Mouse (Mus musculus) 416B (cell line): ENCODE results near the gene Nckap5l.
"Not testable (repeated sequence)": the region's sequence is repeated elsewhere in the genome, so short reads cannot be mapped to it uniquely, and the experiment has no call there.

Source experiments
- DNase-seq: peaks from one replicate; pipeline ENCODE4 v3.0.0; 2011; ENCODE audit warnings: low read depth

Nckap5l gene

GRCm38 (mm10) chr15:99469067-99469466, 11.5 kb upstream of the Nckap5l start:
- peak; percentile 93 for DNase-seq

GRCm38 (mm10) chr15:99463194-99463593, 5.6 kb upstream of the Nckap5l start:
- DNase-seq = no peak

DNA sequence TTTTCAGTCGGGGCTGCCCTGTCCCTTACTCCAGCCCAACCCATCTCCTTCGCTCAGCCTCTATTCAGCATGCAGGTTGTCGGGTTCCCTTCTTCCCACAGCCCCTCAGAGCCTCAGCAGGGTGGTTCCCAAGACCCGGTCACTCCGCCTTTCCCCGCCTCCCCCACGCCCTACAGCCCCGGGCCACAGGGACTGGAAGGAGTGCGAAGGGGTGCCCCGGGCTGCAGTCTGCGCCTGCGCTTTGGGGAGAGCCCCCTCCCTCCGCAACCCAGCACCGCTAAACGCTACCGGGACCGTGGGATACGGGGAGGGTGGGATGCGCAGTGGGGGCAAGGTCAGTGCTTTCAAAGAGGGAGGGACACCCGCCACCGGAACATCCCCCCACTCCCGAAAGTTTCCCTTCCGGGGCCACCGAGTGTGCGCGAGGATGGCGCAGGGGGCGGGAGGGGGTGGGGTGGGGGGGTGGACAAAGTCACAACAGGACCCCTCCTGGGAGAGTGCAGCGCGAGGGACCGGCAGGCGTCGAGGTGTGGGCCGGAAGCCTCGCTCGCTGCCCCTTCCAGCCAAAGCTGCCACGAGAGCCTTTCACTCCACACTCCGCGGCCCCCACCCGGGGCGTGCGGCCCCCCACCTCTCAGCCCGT, 464 bp downstream of the Nckap5l start:
- peak; percentile 54 for DNase-seq

- peak; percentile 44 for DNase-seq
Measured at GRCm38 (mm10) chr15:99456338-99456962, 1.1 kb downstream of the Nckap5l start.

- no peak for DNase-seq
Measured at GRCm38 (mm10) chr15:99455415-99455814, 2.1 kb downstream of the Nckap5l start.

DNA sequence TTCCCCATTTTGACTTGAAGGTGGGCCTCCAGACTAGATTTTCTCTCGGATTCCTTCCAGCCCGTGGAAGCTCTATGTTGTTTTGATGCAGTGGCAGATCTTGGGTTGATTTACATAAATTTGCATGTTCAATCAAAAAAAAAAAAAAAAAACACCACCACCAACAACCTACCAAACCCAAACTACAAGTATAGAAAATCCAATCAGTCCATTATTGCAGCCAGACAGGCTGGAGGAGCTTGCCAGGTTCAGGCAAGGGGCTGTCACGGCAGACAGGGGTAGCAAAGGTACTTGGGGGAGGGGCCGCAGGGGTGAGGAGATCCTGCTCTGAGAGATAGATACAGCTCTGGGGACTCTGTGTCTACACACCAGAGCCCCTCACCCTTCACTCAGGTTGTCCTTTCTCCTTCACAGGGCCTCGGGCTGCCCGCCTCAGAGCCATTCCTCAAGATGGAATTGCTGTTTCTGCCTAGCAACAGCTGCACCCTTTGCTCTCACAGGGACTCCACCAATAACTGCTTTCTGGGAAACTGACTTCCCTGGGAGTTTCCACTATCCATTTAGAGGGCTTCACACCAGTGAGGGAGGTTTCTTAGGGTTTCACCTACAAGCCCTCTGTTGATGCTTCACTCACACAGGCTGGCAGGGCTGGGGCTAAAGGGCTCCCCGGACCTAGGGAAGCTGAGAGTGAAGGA, 2.8 kb downstream of the Nckap5l start:
- no peak for DNase-seq

DNA sequence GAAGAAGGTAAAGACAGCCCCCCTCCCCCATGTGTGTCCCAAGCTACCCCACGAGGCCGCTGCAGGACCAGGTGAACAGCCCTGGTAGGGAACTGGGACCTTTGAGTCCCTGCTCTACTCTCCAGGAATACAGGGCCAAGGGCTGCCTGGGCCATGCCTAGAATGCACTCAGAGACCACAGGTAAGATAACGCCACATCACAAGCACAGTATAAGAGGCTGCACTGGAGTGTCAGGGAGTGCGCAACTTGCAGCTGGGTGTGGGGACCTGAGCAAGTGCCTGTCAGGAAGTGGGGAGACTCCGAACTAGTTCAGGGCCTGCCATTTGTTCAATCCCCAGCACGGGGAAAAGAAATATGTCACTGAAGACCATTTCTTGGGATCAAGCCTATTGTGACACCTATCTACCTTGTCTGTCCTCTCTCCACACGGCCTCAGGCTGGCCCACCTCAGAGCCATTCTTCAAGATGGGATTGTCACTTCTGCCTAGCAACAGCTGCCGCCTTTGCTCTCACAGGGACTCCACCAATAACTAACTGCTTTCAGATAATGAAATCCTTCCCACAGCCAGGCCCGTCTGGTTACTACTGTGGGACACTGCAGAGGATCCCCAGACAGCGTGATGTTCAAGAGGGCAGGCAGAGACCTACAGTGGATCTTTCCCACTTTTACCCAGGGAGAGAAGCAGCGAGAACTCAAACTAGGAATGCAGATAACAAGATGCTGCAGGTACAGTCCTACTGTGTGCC, 4.2 kb downstream of the Nckap5l start:
- DNase-seq = no peak

DNA sequence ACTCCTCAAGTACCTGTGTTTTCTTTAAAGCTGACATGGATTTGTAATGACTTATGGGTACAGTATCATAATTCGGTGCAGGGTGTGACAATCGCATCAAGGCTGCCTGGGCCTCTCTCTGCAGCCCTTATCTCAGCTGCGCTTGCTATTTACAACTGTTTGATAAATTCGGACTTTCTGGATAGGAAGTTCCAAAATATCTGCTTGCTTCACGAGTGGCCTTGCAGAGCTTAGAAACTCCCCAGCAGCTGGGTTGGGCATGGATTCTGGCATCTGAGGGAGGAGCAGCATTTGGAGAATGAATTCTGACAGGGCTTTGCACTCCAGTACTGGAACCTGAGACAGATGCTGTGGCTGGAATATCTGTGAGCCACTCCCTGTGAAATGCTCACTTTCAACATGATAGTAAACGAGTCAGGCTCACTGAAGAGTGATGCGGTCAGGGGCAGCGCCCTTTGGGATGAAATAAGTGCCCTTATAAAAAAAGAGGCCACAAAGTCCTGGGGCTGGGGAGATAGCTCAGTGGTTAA, 7.7 kb downstream of the Nckap5l start:
- no peak for DNase-seq

DNA sequence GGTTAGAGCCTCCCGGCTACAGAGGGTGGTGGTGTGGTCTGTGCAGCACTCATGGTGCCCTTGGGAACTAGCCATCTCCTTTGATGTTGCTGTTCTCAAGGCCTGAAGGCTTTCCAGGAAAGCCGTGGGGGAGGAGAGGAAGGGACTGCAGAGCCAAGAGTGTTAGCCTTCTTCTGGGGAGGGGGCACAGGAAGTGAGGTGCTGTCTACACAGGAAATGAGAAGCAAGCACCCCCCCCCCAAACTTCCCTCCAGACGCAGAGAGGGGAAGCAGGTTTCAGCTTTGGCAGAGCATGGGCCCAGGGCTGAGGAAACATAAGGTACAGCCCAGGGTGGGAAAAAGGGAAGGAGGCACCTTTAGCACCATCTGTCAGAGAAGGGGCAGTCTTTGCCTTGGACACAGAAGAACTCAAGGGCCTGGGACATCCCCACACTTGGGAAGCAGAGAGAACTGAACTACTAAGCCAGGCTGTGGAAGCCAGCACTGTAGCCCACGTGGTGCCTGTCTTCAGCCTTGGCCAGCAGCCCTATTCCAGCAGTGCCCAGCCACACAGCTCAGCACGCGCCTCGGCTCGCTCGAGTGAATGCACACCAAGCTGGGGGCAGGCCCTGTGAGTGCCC, 8.3 kb downstream of the Nckap5l start:
- peak; percentile 51 for DNase-seq

DNA sequence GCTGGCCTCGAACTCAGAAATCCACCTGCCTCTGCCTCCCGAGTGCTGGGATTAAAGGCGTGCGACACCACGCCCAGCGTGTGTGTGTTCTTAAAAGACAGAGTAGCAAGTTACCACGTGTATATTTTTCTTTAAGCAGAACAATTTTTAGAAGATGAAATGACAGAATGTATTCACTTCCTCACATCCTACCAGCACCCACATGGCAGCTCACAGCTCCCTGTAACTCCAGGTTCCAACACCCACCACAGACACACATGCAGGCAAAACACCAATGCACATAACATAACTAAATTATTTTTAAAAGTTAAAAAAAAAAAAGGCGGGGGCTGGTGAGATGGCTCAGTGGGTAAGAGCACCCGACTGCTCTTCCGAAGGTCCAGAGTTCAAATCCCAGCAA, 11.4 kb downstream of the Nckap5l start:
- DNase-seq = not testable (repeated sequence)

- DNase-seq = no peak
Measured at GRCm38 (mm10) chr15:99445567-99445966, 12.0 kb downstream of the Nckap5l start.

GRCm38 (mm10) chr15:99442358-99442757, 15.2 kb downstream of the Nckap5l start:
- DNase-seq = no peak

DNA sequence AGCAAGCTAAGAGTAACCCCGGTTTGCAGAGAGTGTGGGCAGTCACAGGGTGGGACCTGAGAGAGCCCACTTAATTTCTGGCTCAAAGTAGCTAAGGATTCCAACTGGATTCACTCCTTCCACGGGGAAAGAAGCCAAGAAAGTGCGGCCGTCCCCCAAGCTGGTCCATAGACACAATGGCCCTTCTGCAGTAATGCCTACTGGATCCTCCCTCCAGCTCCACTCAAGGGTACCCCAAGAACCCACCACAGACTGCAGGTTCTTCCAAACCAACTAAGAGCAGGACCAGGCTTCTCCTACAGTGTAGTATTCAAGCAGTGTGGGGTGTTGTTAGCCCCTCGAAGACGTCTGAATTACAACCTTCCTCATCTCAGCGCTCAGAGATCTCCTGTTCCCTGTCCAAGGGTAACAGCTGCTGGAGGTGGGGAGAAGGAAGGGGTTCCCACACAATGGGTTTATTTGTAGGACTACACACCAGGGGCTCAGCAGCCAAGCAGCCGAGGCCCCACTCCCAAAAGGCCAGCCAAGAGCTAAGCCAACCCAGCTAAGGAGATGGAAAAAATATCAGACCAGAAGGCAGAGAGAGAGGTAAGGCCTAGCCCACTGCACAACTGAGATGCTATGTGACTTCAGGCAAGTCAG, 16.6 kb downstream of the Nckap5l start:
- DNase-seq = no peak

GRCm38 (mm10) chr15:99440112-99440815, 17.3 kb downstream of the Nckap5l start:
- peak; percentile 22 for DNase-seq

DNA sequence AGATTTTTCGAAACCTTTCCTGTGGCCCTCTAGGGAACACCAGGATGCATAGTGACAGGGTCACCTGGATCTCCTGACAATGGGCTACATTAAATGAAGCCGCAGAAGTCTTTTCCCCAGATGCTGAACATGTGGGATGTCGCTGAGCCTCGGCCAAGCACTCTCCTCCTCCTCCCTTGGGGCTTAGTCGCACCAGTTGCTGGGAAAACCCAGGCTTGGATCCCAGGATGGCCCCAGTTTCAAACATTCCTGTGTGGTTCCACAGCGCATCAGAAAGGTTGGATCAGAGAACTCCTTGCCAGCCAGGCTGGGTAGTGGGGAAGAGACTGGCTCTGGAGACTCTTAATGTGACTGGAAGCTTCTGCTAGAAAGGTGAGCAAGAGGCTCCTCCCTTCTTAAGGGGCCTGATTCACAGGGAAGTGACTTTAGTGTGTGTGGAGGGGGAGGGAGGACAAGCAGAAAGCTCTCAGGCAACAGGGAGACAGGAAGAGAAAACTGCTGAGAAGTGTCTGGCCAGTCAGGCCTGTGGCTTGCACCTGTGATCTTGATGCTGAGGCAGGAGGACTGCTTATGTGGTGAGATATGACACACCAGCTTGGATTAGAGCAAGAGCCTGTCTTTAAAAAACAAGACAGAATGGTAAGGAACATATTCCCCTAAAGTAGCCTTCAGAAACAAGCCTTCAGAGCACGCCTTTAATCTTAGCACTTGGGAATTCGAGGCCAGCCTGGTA, 18.4 kb downstream of the Nckap5l start:
- peak; percentile 18 for DNase-seq

DNA sequence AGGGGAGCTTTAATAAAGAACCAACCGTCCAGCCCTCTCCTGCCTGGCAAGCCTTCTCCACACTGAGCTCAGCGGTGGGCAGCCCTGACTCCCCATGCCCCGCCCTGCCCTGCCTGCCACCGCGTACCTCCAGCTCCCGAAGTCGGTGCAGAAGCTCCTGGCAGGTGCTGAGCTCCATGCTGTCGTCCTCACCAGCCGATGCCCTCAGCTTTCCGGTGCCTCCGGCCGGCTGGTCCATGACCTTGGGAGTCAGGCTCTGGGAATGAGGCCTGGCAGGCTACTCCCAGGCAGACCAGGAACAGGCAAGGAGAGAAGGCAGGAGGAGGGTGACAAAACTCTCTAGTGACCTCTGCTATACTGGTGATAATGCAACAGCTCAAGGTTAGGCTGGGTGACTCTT, 23.6 kb downstream of the Nckap5l start:
- no peak for DNase-seq

GRCm38 (mm10) chr15:99433081-99433718, 24.3 kb downstream of the Nckap5l start:
- no peak for DNase-seq

- DNase-seq = no peak
Measured at GRCm38 (mm10) chr15:99431967-99432366, 25.6 kb downstream of the Nckap5l start.

GRCm38 (mm10) chr15:99431504-99431903, 26.0 kb downstream of the Nckap5l start:
- no peak for DNase-seq

- no peak for DNase-seq
Measured at GRCm38 (mm10) chr15:99431063-99431462, 26.5 kb downstream of the Nckap5l start.
